Comparison of ENCODE assay signal across 13 mouse cellular contexts in genomic region chr17:30084007-30084406, GRCm38 (mm10).
DNase-seq lines count a peak whose midpoint lies in the region; ATAC-seq and TF ChIP-seq lines count a peak whose summit lies in the region.
"Had no signal": no experiment of that assay in that cellular context is flagged by ENCODE, and none has a peak within 500 bp of the region (broad histone marks: within the 10 kb centered on the region; RNA-seq: fewer than 3 reads in every experiment).

No protein-coding gene starts in this region.

- CTCF ChIA-PET in Patski (lab: Charles Lee): interaction anchor here (0.9 to 1.3 kb wide), 4 partner anchors 9 to 93 kb away, joined by 3 to 5 read pairs (median 4); no protein-coding TSS in a partner anchor

- POLR2A ChIA-PET in Patski (lab: Charles Lee): no interaction called here

- TF ChIP-seq CTCF in Patski (IDR thresholded peaks at IDR 0.05): no peak

- in situ Hi-C loops in Patski (cut with MboI; ENCODE audit: low pct_unique_long_range_greater_than_20kb): no loop called here

- peak; percentile 31 for ATAC-seq in Patski
- ATAC-seq: liver, embryonic 12.5 days; midbrain, embryonic 13.5 days had no signal

- no peaks in the 10 kb centered on the region for H3K27me3 ChIP-seq in Patski
- H3K27me3 ChIP-seq: hindbrain, embryonic 15.5 days; kidney, embryonic 15.5 days; liver, embryonic 12.5 days; midbrain, embryonic 13.5 days had no signal

- DNase-seq in layer of hippocampus, adult 11-12 months (ENCODE audit: low spot score): peak; percentile 28
- no peak for DNase-seq in layer of hippocampus, postnatal 10 days (ENCODE audit: low spot score in 2 of 2)
- no peak for DNase-seq in Patski (ENCODE audit: low read depth, low spot score)
- peak; percentile 25 to 74 for DNase-seq in left cerebral cortex, adult 9 months (ENCODE audit: low spot score in 2 of 2)
- DNase-seq in right cerebral cortex, postnatal 25 days: peak; percentile 63
- DNase-seq in lung, postnatal 25 days (ENCODE audit: low spot score): no peak
- DNase-seq in cerebellum, adult 9-10 months: no peak
- DNase-seq: lung, postnatal 14 days; thymus, postnatal 4 days had no signal

Comparison
In these comparisons a context has a peak if more than half of its experiments do, and no peak if none do; other contexts are left out.
1. DNase-seq: peak in layer of hippocampus, adult 11-12 months (single experiment), left cerebral cortex, adult 9 months (2 of 2) and right cerebral cortex, postnatal 25 days (single experiment); none in layer of hippocampus, postnatal 10 days (0 of 2), Patski (single experiment), lung, postnatal 25 days (single experiment) and cerebellum, adult 9-10 months (single experiment).